Mouse (Mus musculus) MEL (cell line): ENCODE results near the gene Rsu1. TPM values are rescaled to one million over a fixed set of nuclear protein-coding genes. Genes with fewer than 3 reads are reported as not detected.

Source experiments
- DNase-seq: peaks from one replicate; pipeline ENCODE4 v3.0.0; 2011; ENCODE audit warnings: low read depth, low spot score
- H3K27ac ChIP-seq: 2 replicates; pipeline ENCODE4 v1.5.1; 2012; ENCODE audit warnings: low read depth, mild to moderate bottlenecking, control low read depth, low read length, moderate library complexity; ENCODE audit not compliant: control insufficient read depth
- H3K27me3 ChIP-seq, 2 experiments: fragments of 150-350 bp in 1 of 2; sonication (generic) in 1 of 2; 2 replicates each; pipeline ENCODE4 v1.6.1; 2012; ENCODE audit warnings: low read length in 2 of 2, mild to moderate bottlenecking in 2 of 2, improper control_type of control experiment in 1 of 2, moderate library complexity in 1 of 2; ENCODE audit not compliant: insufficient read depth in 2 of 2, control insufficient read depth in 1 of 2
- H3K36me3 ChIP-seq, 2 experiments: 2 replicates each; pipeline ENCODE4 v1.6.1; 2012 to 2014; ENCODE audit warnings: low read length in 2 of 2, improper control_type of control experiment in 1 of 2, inconsistent platforms in 1 of 2, mild to moderate bottlenecking in 1 of 2; ENCODE audit not compliant: insufficient read depth in 2 of 2, control insufficient read depth in 1 of 2
- H3K4me1 ChIP-seq, 2 experiments: fragments of 150-350 bp in 1 of 2; sonication (generic) in 1 of 2; 2 replicates each; pipeline ENCODE4 v1.6.1; 2012; ENCODE audit warnings: low read length in 2 of 2, improper control_type of control experiment in 1 of 2, mild to moderate bottlenecking in 1 of 2; ENCODE audit not compliant: insufficient read depth in 2 of 2, control insufficient read depth in 1 of 2
- H3K4me3 ChIP-seq, 2 experiments: fragments of 150-350 bp in 1 of 2; sonication (generic) in 1 of 2; 2 replicates each; pipeline ENCODE4 v1.5.1; 2012; ENCODE audit warnings: low read depth in 2 of 2, low read length in 2 of 2, mild to moderate bottlenecking in 2 of 2, moderate library complexity in 2 of 2, control low read depth in 1 of 2, improper control_type of control experiment in 1 of 2; ENCODE audit not compliant: control insufficient read depth in 1 of 2, insufficient read depth in 1 of 2
- H3K79me2 ChIP-seq: 2 replicates; pipeline ENCODE4 v1.6.1; 2012; ENCODE audit warnings: mild to moderate bottlenecking, low read length, moderate library complexity; ENCODE audit not compliant: control insufficient read depth, poor library complexity, insufficient read depth
- H3K9ac ChIP-seq: 2 replicates; pipeline ENCODE4 v1.6.1; 2012; ENCODE audit warnings: low read depth, mild to moderate bottlenecking, control low read depth, low read length, moderate library complexity; ENCODE audit not compliant: control insufficient read depth, poor library complexity, severe bottlenecking
- H3K9me3 ChIP-seq: fragments of 150-350 bp; sonication (generic); replicated peaks from 2 replicates; pipeline ENCODE4 v1.6.1; 2012; ENCODE audit warnings: mild to moderate bottlenecking, low read length, improper control_type of control experiment, moderate library complexity; ENCODE audit not compliant: insufficient read depth
- BHLHE40 ChIP-seq: IDR thresholded peaks from 2 replicates; pipeline ENCODE4 v1.6.1; 2012; ENCODE audit warnings: low read depth, mild to moderate bottlenecking, inconsistent platforms, low read length, improper control_type of control experiment, borderline replicate concordance
- CHD2 ChIP-seq: IDR thresholded peaks from 2 replicates; pipeline ENCODE4 v1.6.1; 2011; ENCODE audit warnings: low read length, improper control_type of control experiment
- CTCF ChIP-seq, 3 experiments: IDR thresholded peaks in 2 of 3; conservative IDR thresholded peaks in 1 of 3; 2 replicates each; pipeline ENCODE4 v1.5.1; 2011 to 2012; ENCODE audit warnings: low read length in 3 of 3, low read depth in 2 of 3, mild to moderate bottlenecking in 2 of 3, improper control_type of control experiment in 1 of 3, inconsistent platforms in 1 of 3, mixed read lengths in 1 of 3, moderate library complexity in 1 of 3; ENCODE audit not compliant: control insufficient read depth in 1 of 3, insufficient read depth in 1 of 3, poor library complexity in 1 of 3, severe bottlenecking in 1 of 3
- E2F4 ChIP-seq: IDR thresholded peaks from 2 replicates; pipeline ENCODE4 v1.6.1; 2011; ENCODE audit warnings: low read depth, low read length, improper control_type of control experiment, borderline replicate concordance
- ETS1 ChIP-seq: IDR thresholded peaks from 2 replicates; pipeline ENCODE4 v1.6.1; 2012; ENCODE audit warnings: low read depth, mild to moderate bottlenecking, inconsistent platforms, low read length, improper control_type of control experiment, moderate library complexity
- GABPA ChIP-seq: IDR thresholded peaks from 2 replicates; pipeline ENCODE4 v1.6.1; 2012; ENCODE audit warnings: low read depth, mild to moderate bottlenecking, inconsistent platforms, low read length, improper control_type of control experiment, moderate library complexity
- GATA1 ChIP-seq: IDR thresholded peaks from 2 replicates; pipeline ENCODE4 v1.6.1; 2011; ENCODE audit warnings: low read depth, low read length, improper control_type of control experiment
- HCFC1 ChIP-seq: IDR thresholded peaks from 2 replicates; pipeline ENCODE4 v1.6.1; 2012; ENCODE audit warnings: low read depth, mild to moderate bottlenecking, inconsistent platforms, low read length, improper control_type of control experiment, moderate library complexity
- JUND ChIP-seq: IDR thresholded peaks from 2 replicates; pipeline ENCODE4 v1.6.1; 2011; ENCODE audit warnings: low read depth, mild to moderate bottlenecking, improper control_type of control experiment, low read length
- MAFK ChIP-seq: IDR thresholded peaks from 2 replicates; pipeline ENCODE4 v1.6.1; 2011; ENCODE audit warnings: low read depth, mild to moderate bottlenecking, low read length, improper control_type of control experiment, borderline replicate concordance
- MAX ChIP-seq: IDR thresholded peaks from 2 replicates; pipeline ENCODE4 v1.6.1; 2011; ENCODE audit warnings: low read length, improper control_type of control experiment
- MAZ ChIP-seq: IDR thresholded peaks from 2 replicates; pipeline ENCODE4 v1.6.1; 2012; ENCODE audit warnings: low read depth, mild to moderate bottlenecking, inconsistent platforms, low read length, improper control_type of control experiment
- MEF2A ChIP-seq: IDR thresholded peaks from 2 replicates; pipeline ENCODE4 v1.6.1; 2014; ENCODE audit warnings: low read depth, mild to moderate bottlenecking, inconsistent platforms, low read length, improper control_type of control experiment; ENCODE audit not compliant: poor library complexity, insufficient replicate concordance, severe bottlenecking; ENCODE audit errors: extremely low read depth
- MXI1 ChIP-seq: IDR thresholded peaks from 2 replicates; pipeline ENCODE4 v1.6.1; 2011; ENCODE audit warnings: mild to moderate bottlenecking, low read depth, low read length, improper control_type of control experiment
- MYB ChIP-seq: IDR thresholded peaks from 2 replicates; pipeline ENCODE4 v1.6.1; 2011; ENCODE audit warnings: mild to moderate bottlenecking, low read depth, low read length, improper control_type of control experiment
- NELFE ChIP-seq: IDR thresholded peaks from 2 replicates; pipeline ENCODE4 v1.6.1; 2011; ENCODE audit warnings: low read depth, low read length, improper control_type of control experiment
- NRF1 ChIP-seq: IDR thresholded peaks from 2 replicates; pipeline ENCODE4 v1.6.1; 2014; ENCODE audit warnings: low read depth, mild to moderate bottlenecking, inconsistent platforms, low read length, improper control_type of control experiment, moderate library complexity; ENCODE audit not compliant: poor library complexity, insufficient read depth, severe bottlenecking
- POLR2AphosphoS2 ChIP-seq: IDR thresholded peaks from 2 replicates; pipeline ENCODE4 v1.6.1; 2011; ENCODE audit warnings: low read length, improper control_type of control experiment
- POLR2AphosphoS5 ChIP-seq: IDR thresholded peaks from 2 replicates; pipeline ENCODE4 v1.6.1; 2012; ENCODE audit warnings: low read depth, borderline replicate concordance, mild to moderate bottlenecking, inconsistent platforms, low read length, moderate library complexity, mixed read lengths
- RCOR1 ChIP-seq: IDR thresholded peaks from 2 replicates; pipeline ENCODE4 v1.6.1; 2012; ENCODE audit warnings: low read depth, mild to moderate bottlenecking, inconsistent platforms, low read length, improper control_type of control experiment
- SIN3A ChIP-seq: IDR thresholded peaks from 2 replicates; pipeline ENCODE4 v1.6.1; 2012; ENCODE audit warnings: low read length, improper control_type of control experiment, inconsistent platforms
- TBP ChIP-seq: IDR thresholded peaks from 2 replicates; pipeline ENCODE4 v1.8.0; 2011; ENCODE audit warnings: low read depth, low read length, improper control_type of control experiment
- TCF12 ChIP-seq: IDR thresholded peaks from 2 replicates; pipeline ENCODE4 v1.6.1; 2014; ENCODE audit warnings: low read depth, mild to moderate bottlenecking, inconsistent platforms, low read length, improper control_type of control experiment, moderate library complexity
- UBTF ChIP-seq: IDR thresholded peaks from 2 replicates; pipeline ENCODE4 v1.6.1; 2012; ENCODE audit warnings: low read depth, mild to moderate bottlenecking, inconsistent platforms, low read length, improper control_type of control experiment, moderate library complexity, borderline replicate concordance; ENCODE audit not compliant: insufficient read depth
- USF1 ChIP-seq: IDR thresholded peaks from 2 replicates; pipeline ENCODE4 v1.6.1; 2014; ENCODE audit warnings: low read depth, mild to moderate bottlenecking, inconsistent platforms, low read length, improper control_type of control experiment, moderate library complexity
- ZMIZ1 ChIP-seq: IDR thresholded peaks from 2 replicates; pipeline ENCODE4 v1.6.1; 2012; ENCODE audit warnings: low read depth, mild to moderate bottlenecking, inconsistent platforms, low read length, improper control_type of control experiment, moderate library complexity
- ZNF384 ChIP-seq: IDR thresholded peaks from 2 replicates; pipeline ENCODE4 v1.6.1; 2012; ENCODE audit warnings: low read depth, mild to moderate bottlenecking, inconsistent platforms, low read length, improper control_type of control experiment
- polyA plus RNA-seq, 2 experiments: library from polyadenylated mRNA; stranded (reverse) in 1 of 2; unstranded in 1 of 2; fragments of >175 nt in 1 of 2; fragments of >200 nt in 1 of 2; gene quantifications; 2 replicates each; pipeline versions ENCODE4 v1.2.1 to v1.2.4; 2012; ENCODE audit warnings: low replicate concordance in 2 of 2, low read depth in 1 of 2; ENCODE audit not compliant: insufficient read length in 2 of 2, insufficient read depth in 1 of 2, missing spikeins in 1 of 2
- total RNA-seq: library from RNA; depleted of rRNA; stranded (reverse); fragments of 300-350 nt; gene quantifications from 2 replicates; pipeline ENCODE4 v1.2.3, GENCODE M21; 2012

Gene Rsu1
- total and polyA plus RNA-seq, 3 experiments = 58.1 to 81.9 TPM; not detected in 1

- Histone ChIP-seq H3K27me3 (no peaks in the 10 kb centered on the region), H3K79me2 (no peaks in the 10 kb centered on the region), H3K9me3 (no peaks in the 10 kb centered on the region), H3K36me3 (no peaks in the 10 kb centered on the region), H3K4me1 (no peaks in the 10 kb centered on the region), H3K9ac (no peak overlapping the region), H3K4me3 (no peak overlapping the region), H3K27ac (no peak overlapping the region)
- DNase-seq = no peak
- TF ChIP-seq TBP (no peak), E2F4 (no peak), MAZ (no peak), UBTF (no peak), POLR2AphosphoS5 (no peak), TCF12 (no peak), MAX (no peak), SIN3A (no peak), ZMIZ1 (no peak), HCFC1 (no peak), BHLHE40 (no peak), CHD2 (no peak), ETS1 (no peak), MAFK (no peak), USF1 (no peak)
Observed at GRCm38 (mm10) chr2:13206825-13207224, 64.4 kb downstream of the Rsu1 start.

- H3K79me2 ChIP-seq = no peaks in the 10 kb centered on the region
- H3K4me3 ChIP-seq = no peak overlapping the region
- H3K27ac ChIP-seq = no peak overlapping the region
- no peak overlapping the region for H3K9ac ChIP-seq
- no peaks in the 10 kb centered on the region for H3K27me3 ChIP-seq
- no peak for DNase-seq
- TF ChIP-seq GATA1 = no peak
- TF ChIP-seq NRF1 = no peak
- TF ChIP-seq GABPA = no peak
- TF ChIP-seq POLR2AphosphoS2 = no peak
- TF ChIP-seq RCOR1 = no peak
- no peak for TF ChIP-seq JUND
- no peak for TF ChIP-seq MXI1
- TF ChIP-seq CTCF (IDR thresholded peaks at IDR 0.05 in 2 of 3, conservative IDR thresholded peaks at IDR 0.05 in 1 of 3; ENCODE audit: control insufficient read depth in 1 of 3, insufficient read depth in 1 of 3, low read depth in 2 of 3, low read length in 3 of 3, poor library complexity in 1 of 3, severe bottlenecking in 1 of 3) = no peak
- TF ChIP-seq BHLHE40 = no peak
- no peak for TF ChIP-seq NELFE
- TF ChIP-seq TBP = no peak
- no peak for TF ChIP-seq ZMIZ1
- TF ChIP-seq MEF2A = no peak
- TF ChIP-seq MYB = no peak
- no peak for TF ChIP-seq ETS1
- no peak for TF ChIP-seq UBTF
- no peak for TF ChIP-seq ZNF384
- TF ChIP-seq, all 39 proteins: peak for 0
- Histone ChIP-seq H3K9me3 (no peaks in the 10 kb centered on the region), H3K4me1 (no peaks in the 10 kb centered on the region), H3K36me3 (no peaks in the 10 kb centered on the region)
Observed at GRCm38 (mm10) chr2:13206367-13206766, 64.8 kb downstream of the Rsu1 start.
